Mouse (Mus musculus) lung, postnatal 0 days (tissue): Measurements from ENCODE around the gene Olfr984. TPM values are rescaled to one million over a fixed set of nuclear protein-coding genes. Genes with fewer than 3 reads are reported as not detected.

ENCODE experiments used
- ATAC-seq: fragments of 200-750 bp; cut with Nextera tagmentation; 2 replicates; pipeline ENCODE4 v1.8.0; 2017; ENCODE audit warnings: moderate library complexity
- DNase-seq: peaks from one replicate; pipeline ENCODE4 v3.0.0-alpha.2; 2016; ENCODE audit warnings: low spot score
- H3K27ac ChIP-seq: fragments of 300-500 bp; sonication (generic); 2 replicates; pipeline ENCODE4 v1.5.1; 2014; ENCODE audit warnings: antibody characterized with exemption, mild to moderate bottlenecking, low read length, mixed read lengths
- H3K27me3 ChIP-seq: fragments of 300-500 bp; sonication (generic); replicated peaks from 2 replicates; pipeline ENCODE4 v1.6.1; 2014; ENCODE audit warnings: low read length, mixed read lengths; ENCODE audit not compliant: insufficient read depth
- H3K36me3 ChIP-seq: fragments of 300-500 bp; sonication (generic); 2 replicates; pipeline ENCODE4 v1.6.1; 2014; ENCODE audit warnings: low read length, mixed read lengths; ENCODE audit not compliant: insufficient read depth
- H3K4me1 ChIP-seq: fragments of 300-500 bp; sonication (generic); 2 replicates; pipeline ENCODE4 v1.6.1; 2014; ENCODE audit warnings: antibody characterized with exemption, low read depth, low read length, mixed read lengths; ENCODE audit not compliant: insufficient read depth
- H3K4me2 ChIP-seq: fragments of 300-500 bp; sonication (generic); replicated peaks from 2 replicates; pipeline ENCODE4 v1.6.1; 2014; ENCODE audit warnings: low read depth, mild to moderate bottlenecking, low read length, moderate library complexity, mixed read lengths
- H3K4me3 ChIP-seq: fragments of 300-500 bp; sonication (generic); 2 replicates; pipeline ENCODE4 v1.5.1; 2014; ENCODE audit warnings: low read depth, low read length
- H3K9ac ChIP-seq: fragments of 300-500 bp; sonication (generic); replicated peaks from 2 replicates; pipeline ENCODE4 v1.6.1; 2014; ENCODE audit warnings: low read depth, mild to moderate bottlenecking
- H3K9me3 ChIP-seq: fragments of 300-500 bp; sonication (generic); 2 replicates; pipeline ENCODE4 v1.6.1; 2016; ENCODE audit warnings: low read length, mixed read lengths
- CTCF ChIP-seq: IDR thresholded peaks from 2 replicates; pipeline ENCODE4 v1.5.1; 2016; ENCODE audit warnings: antibody characterized with exemption, mild to moderate bottlenecking
- EP300 ChIP-seq: IDR thresholded peaks from 2 replicates; pipeline ENCODE4 v1.6.1; 2016; ENCODE audit warnings: antibody characterized with exemption, mild to moderate bottlenecking, control low read depth
- WGBS: fragments of 180-500 bp; shearing (Covaris S2); extraction: QIAGEN DNeasy Blood & Tissue Kit; methylation state at CpG from one replicate; pipeline ENCODE4 v1.1.7; 2014; 5-methylcytosine and 5-hydroxymethylcytosine counted together
- polyA plus RNA-seq: library from polyadenylated mRNA; unstranded; fragments of >200 nt; fragmentation: Nextera tagmentation; extraction: Ambion mirVana; gene quantifications from 2 replicates; pipeline ENCODE4 v1.2.1, GENCODE M21; 2015

Olfr984 gene
- polyA plus RNA-seq: not detected in 2 replicates

GRCm38 (mm10) chr9:40114106-40114505, at the start of gene Olfr984:
Gene Olfr984, minus strand, starts transcription at chr9:40114206.
- no peak within 1 kb of the TSS for H3K4me2 ChIP-seq
- H3K36me3 ChIP-seq: no peaks in the 10 kb centered on the region
- DNase-seq: no peak
- 79% methylated on average over 2 of the region's 2 CpGs for WGBS
- no peaks in the 10 kb centered on the region for H3K9me3 ChIP-seq
- H3K4me3 ChIP-seq: no peak within 1 kb of the TSS
- ATAC-seq: no peak
- no peaks in the 10 kb centered on the region for H3K4me1 ChIP-seq
- no peak within 1 kb of the TSS for H3K27ac ChIP-seq
- no peaks in the 10 kb centered on the region for H3K27me3 ChIP-seq
- TF ChIP-seq EP300 (no peak), CTCF (no peak)
- no peak within 1 kb of the TSS for H3K9ac ChIP-seq

GRCm38 (mm10) chr9:40155118-40155644, 41.2 kb upstream of the Olfr984 start:
- Histone ChIP-seq H3K36me3 (no peaks in the 10 kb centered on the region), H3K27ac (no peak overlapping the region), H3K27me3 (no peaks in the 10 kb centered on the region), H3K4me1 (no peaks in the 10 kb centered on the region), H3K4me2 (no peak overlapping the region), H3K9ac (no peak overlapping the region), H3K4me3 (no peak overlapping the region), H3K9me3 (no peaks in the 10 kb centered on the region)
- TF ChIP-seq CTCF (no peak), EP300 (no peak)
- DNase-seq (no peak), ATAC-seq (no peak)
- 66% methylated on average over 4 of the region's 4 CpGs for WGBS

- Histone ChIP-seq H3K4me1 (no peaks in the 10 kb centered on the region), H3K9ac (no peak overlapping the region), H3K27me3 (no peaks in the 10 kb centered on the region), H3K9me3 (no peaks in the 10 kb centered on the region), H3K36me3 (no peaks in the 10 kb centered on the region), H3K4me3 (no peak overlapping the region), H3K27ac (no peak overlapping the region), H3K4me2 (no peak overlapping the region)
- 49% methylated on average over 1 of the region's 1 CpGs for WGBS
- no peak for TF ChIP-seq CTCF
- no peak for TF ChIP-seq EP300
- ATAC-seq (no peak), DNase-seq (no peak)
These were observed 27.5 kb upstream of the Olfr984 start for GRCm38 (mm10) chr9:40141544-40141943.

- Histone ChIP-seq H3K9me3 (no peaks in the 10 kb centered on the region), H3K4me3 (no peak overlapping the region), H3K4me1 (no peaks in the 10 kb centered on the region), H3K9ac (no peak overlapping the region), H3K27ac (no peak overlapping the region), H3K27me3 (no peaks in the 10 kb centered on the region), H3K4me2 (no peak overlapping the region), H3K36me3 (no peaks in the 10 kb centered on the region)
- 50% methylated on average over 4 of the region's 4 CpGs for WGBS
- TF ChIP-seq EP300 (no peak), CTCF (no peak)
- ATAC-seq (no peak), DNase-seq (no peak)
These were observed 25.5 kb upstream of the Olfr984 start for GRCm38 (mm10) chr9:40139484-40139883.

GRCm38 (mm10) chr9:40136987-40137688, 23.1 kb upstream of the Olfr984 start:
- ATAC-seq (no peak), DNase-seq (no peak)
- no peaks in the 10 kb centered on the region for H3K4me1 ChIP-seq
- H3K9me3 ChIP-seq: no peaks in the 10 kb centered on the region
- no peak overlapping the region for H3K27ac ChIP-seq
- no peaks in the 10 kb centered on the region for H3K27me3 ChIP-seq
- no peak overlapping the region for H3K4me3 ChIP-seq
- WGBS: 61% methylated on average over 6 of the region's 6 CpGs
- H3K9ac ChIP-seq: no peak overlapping the region
- no peak for TF ChIP-seq CTCF
- no peak for TF ChIP-seq EP300
- H3K36me3 ChIP-seq: no peaks in the 10 kb centered on the region
- H3K4me2 ChIP-seq: no peak overlapping the region

GRCm38 (mm10) chr9:40130556-40130955, 16.6 kb upstream of the Olfr984 start:
- H3K27me3 ChIP-seq: no peaks in the 10 kb centered on the region
- 86% methylated on average over 1 of the region's 1 CpGs for WGBS
- H3K27ac ChIP-seq: no peak overlapping the region

More at GRCm38 (mm10) chr9:40130556-40130955, 16.6 kb upstream of the Olfr984 start:
- H3K4me2 ChIP-seq: no peak overlapping the region
- TF ChIP-seq CTCF: no peak
- no peak for TF ChIP-seq EP300
- no peaks in the 10 kb centered on the region for H3K36me3 ChIP-seq
- H3K4me1 ChIP-seq: no peaks in the 10 kb centered on the region
- no peak for DNase-seq
- no peak for ATAC-seq
- no peak overlapping the region for H3K9ac ChIP-seq
- H3K9me3 ChIP-seq: no peaks in the 10 kb centered on the region
- no peak overlapping the region for H3K4me3 ChIP-seq
